Mouse (Mus musculus) hindbrain, embryonic 15.5 days (tissue): ENCODE data around the gene Pigl. TPM values are rescaled to one million over a fixed set of nuclear protein-coding genes. Genes with fewer than 3 reads are reported as not detected.

Experiments
- ATAC-seq: fragments of 200-750 bp; cut with Nextera tagmentation; 2 replicates; pipeline ENCODE4 v1.8.0; 2017; ENCODE audit warnings: low read depth, moderate number of reproducible peaks, moderate TSS enrichment; ENCODE audit not compliant: low FRiP score
- H3K27ac ChIP-seq: fragments of 300-500 bp; sonication (generic); replicated peaks from 2 replicates; pipeline ENCODE4 v1.5.1; 2015; ENCODE audit warnings: mild to moderate bottlenecking, inconsistent platforms
- H3K27me3 ChIP-seq: fragments of 300-500 bp; sonication (generic); 2 replicates; pipeline ENCODE4 v1.6.1; 2015; ENCODE audit warnings: control low read depth, inconsistent platforms
- H3K36me3 ChIP-seq: fragments of 300-500 bp; sonication (generic); 2 replicates; pipeline ENCODE4 v1.6.1; 2015; ENCODE audit warnings: control low read depth, inconsistent platforms
- H3K4me1 ChIP-seq: fragments of 300-500 bp; sonication (generic); replicated peaks from 2 replicates; pipeline ENCODE4 v1.6.1; 2015; ENCODE audit warnings: control low read depth, inconsistent platforms
- H3K4me2 ChIP-seq: fragments of 300-500 bp; sonication (generic); 2 replicates; pipeline ENCODE4 v1.6.1; 2015; ENCODE audit warnings: moderate library complexity, mild to moderate bottlenecking, inconsistent platforms
- H3K4me3 ChIP-seq: fragments of 300-500 bp; sonication (generic); 2 replicates; pipeline ENCODE4 v1.5.1; 2015; ENCODE audit warnings: mild to moderate bottlenecking, inconsistent platforms
- H3K9ac ChIP-seq: fragments of 300-500 bp; sonication (generic); 2 replicates; pipeline ENCODE4 v1.6.1; 2015; ENCODE audit warnings: inconsistent platforms
- H3K9me3 ChIP-seq: fragments of 300-500 bp; sonication (generic); 2 replicates; pipeline ENCODE4 v1.6.1; 2016; ENCODE audit warnings: control low read depth, inconsistent platforms
- WGBS: fragments of 180-500 bp; shearing (Covaris S2); methylation state at CpG from one replicate; pipeline ENCODE4 v1.1.7; 2015; 5-methylcytosine and 5-hydroxymethylcytosine counted together
- polyA plus RNA-seq: library from polyadenylated mRNA; unstranded; fragments of >200 nt; fragmentation: Nextera tagmentation; extraction: Ambion mirVana; gene quantifications from 2 replicates; pipeline ENCODE4 v1.2.1, GENCODE M21; 2015

The Pigl gene
- polyA plus RNA-seq = 9.7 and 11.0 TPM in 2 replicates

DNA sequence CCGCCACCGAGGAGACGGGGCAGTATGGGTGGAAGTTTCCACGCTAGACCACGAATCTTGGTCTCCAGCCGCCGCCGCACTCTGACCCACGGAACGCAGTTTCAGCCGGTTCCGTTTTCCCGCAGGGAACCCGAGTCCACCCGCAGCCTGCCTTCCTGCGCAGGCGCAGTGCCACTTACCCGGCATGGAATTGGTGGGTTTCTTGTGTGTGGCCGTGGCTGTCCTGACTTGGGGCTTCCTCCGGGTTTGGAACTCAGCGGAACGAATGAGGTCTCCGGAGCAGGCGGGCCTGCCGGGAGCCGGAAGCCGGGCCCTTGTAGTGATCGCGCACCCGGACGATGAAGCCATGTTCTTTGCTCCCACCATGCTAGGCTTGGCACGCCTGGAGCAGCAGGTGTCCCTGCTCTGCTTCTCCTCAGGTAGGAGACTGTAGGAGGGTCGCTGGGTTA, at the start of gene Pigl, which contains the start of gene Ncor1:
TSS of gene Pigl (plus strand) at position 185 of the 449 bp plus-strand sequence.
TSS of gene Ncor1 (minus strand) at position 266 of the 449 bp plus-strand sequence.
- 0% methylated on average over 33 of the region's 33 CpGs for WGBS

DNA sequence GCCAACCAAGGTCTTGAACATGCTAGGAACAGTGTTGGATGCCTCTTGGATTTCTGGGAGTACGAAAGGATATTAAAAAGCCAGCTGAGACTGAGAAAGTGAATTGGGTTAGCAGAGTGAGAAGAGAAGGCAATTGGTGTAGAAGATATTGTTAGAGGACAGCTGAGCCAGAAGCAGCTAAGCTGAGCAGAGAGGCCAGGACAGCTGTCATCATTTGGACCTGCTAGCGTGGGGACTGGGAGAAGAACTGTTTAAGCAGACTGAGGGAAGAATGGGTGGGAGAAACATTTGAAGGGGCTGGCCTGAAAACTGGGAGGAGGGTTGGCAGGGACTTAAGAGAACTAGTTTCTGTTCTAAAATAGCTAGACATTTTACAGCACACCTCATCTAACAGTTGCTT, 49.4 kb upstream of the Pigl start:
- WGBS = 94% methylated on average over 2 of the region's 2 CpGs
- ATAC-seq = no peak

More for the DNA sequence above, at the start of gene Pigl, which contains the start of gene Ncor1:
- H3K4me1 ChIP-seq = peaks cover 24% of the 10 kb centered on the region
- H3K27me3 ChIP-seq = no peaks in the 10 kb centered on the region
- no peaks in the 10 kb centered on the region for H3K36me3 ChIP-seq
- ATAC-seq = peak; percentile 69
- H3K9ac ChIP-seq = peak within 1 kb of the TSS; percentile 93
- H3K9me3 ChIP-seq = no peaks in the 10 kb centered on the region
- peak within 1 kb of the TSS; percentile 95 for H3K27ac ChIP-seq
- peak within 1 kb of the TSS; percentile 57 for H3K4me3 ChIP-seq
- peak within 1 kb of the TSS; percentile 83 for H3K4me2 ChIP-seq

DNA sequence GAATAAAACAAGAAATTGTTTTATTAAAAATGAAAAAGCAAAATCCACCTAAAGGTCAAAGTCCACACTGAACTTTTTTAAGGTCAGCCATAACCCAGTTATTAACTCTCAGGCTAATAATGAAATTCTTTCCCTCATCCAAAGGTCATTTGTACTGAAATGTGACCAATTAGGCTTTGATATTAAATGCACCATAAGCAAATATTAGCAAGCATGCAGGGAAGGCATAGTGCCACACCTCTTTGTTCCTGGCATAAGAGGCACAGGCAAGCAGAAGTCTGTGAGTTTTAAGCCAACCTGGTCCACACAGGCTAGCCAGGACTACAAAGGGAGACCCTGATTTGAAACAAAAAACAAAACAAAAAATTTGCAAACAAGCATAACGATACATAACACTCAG, 48.6 kb upstream of the Pigl start:
- peaks cover 23% of the 10 kb centered on the region for H3K36me3 ChIP-seq
- H3K4me1 ChIP-seq = no peaks in the 10 kb centered on the region
- no peak overlapping the region for H3K4me2 ChIP-seq
- WGBS = 98% methylated on average over 1 of the region's 1 CpGs
- no peaks in the 10 kb centered on the region for H3K27me3 ChIP-seq
- no peak for ATAC-seq
- no peak overlapping the region for H3K9ac ChIP-seq
- no peak overlapping the region for H3K27ac ChIP-seq
- H3K9me3 ChIP-seq = no peaks in the 10 kb centered on the region
- H3K4me3 ChIP-seq = no peak overlapping the region

More for the DNA sequence above, 49.4 kb upstream of the Pigl start:
- no peaks in the 10 kb centered on the region for H3K27me3 ChIP-seq
- H3K36me3 ChIP-seq = peaks cover 18% of the 10 kb centered on the region
- H3K4me3 ChIP-seq = no peak overlapping the region
- no peaks in the 10 kb centered on the region for H3K9me3 ChIP-seq
- H3K4me2 ChIP-seq = no peak overlapping the region
- H3K27ac ChIP-seq = no peak overlapping the region
- no peak overlapping the region for H3K9ac ChIP-seq
- H3K4me1 ChIP-seq = no peaks in the 10 kb centered on the region

DNA sequence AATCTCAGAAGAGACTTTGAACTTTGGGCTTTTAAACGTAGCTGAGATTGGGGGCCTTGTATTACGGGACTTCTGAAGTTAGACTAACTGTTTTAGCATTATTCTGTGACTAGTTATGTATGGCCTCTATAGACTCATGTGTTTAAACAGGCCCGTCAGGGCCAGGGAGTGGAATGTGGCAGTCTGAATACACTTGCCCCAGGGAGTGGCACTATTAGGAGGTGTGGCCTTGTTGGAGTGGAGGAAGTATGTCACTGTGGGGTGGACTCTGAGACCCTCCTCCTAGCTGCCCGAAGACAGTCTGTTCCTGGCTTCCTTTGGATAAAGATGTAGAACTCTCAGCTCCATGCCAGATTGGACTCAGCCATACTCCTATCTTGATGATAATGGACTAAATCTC, 43.2 kb upstream of the Pigl start:
- H3K4me3 ChIP-seq = no peak overlapping the region
- peaks cover 29% of the 10 kb centered on the region for H3K36me3 ChIP-seq
- no peaks in the 10 kb centered on the region for H3K27me3 ChIP-seq
- no peak overlapping the region for H3K4me2 ChIP-seq
- WGBS = 93% methylated on average over 4 of the region's 4 CpGs
- H3K4me1 ChIP-seq = no peaks in the 10 kb centered on the region
- no peak overlapping the region for H3K9ac ChIP-seq
- ATAC-seq = no peak
- H3K27ac ChIP-seq = no peak overlapping the region
- H3K9me3 ChIP-seq = no peaks in the 10 kb centered on the region; the same call in 1 of the 2 replicates

DNA sequence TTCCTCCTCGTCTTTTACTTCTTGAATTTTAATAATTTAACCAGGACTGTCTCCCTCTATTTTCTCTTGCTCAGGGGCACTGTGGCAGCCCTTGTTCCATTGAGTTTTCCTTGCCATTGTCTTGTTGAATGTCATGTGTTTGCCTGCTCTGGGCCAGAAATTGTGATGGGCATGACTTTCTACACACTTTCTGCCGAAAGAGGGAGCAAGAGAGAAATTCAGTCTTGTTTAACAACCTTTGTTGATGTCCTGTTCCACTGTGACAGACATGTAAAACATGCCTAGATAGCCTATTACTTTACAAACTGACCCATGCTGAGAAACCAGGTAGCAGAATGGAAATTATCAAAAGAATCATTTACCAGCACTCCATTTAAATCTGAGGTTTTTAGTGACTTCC, 33.7 kb upstream of the Pigl start:
- Histone ChIP-seq H3K4me2 (no peak overlapping the region), H3K27ac (no peak overlapping the region), H3K36me3 (peaks cover 24% of the 10 kb centered on the region), H3K4me1 (no peaks in the 10 kb centered on the region), H3K4me3 (no peak overlapping the region), H3K27me3 (no peaks in the 10 kb centered on the region), H3K9ac (no peak overlapping the region), H3K9me3 (no peaks in the 10 kb centered on the region)
- ATAC-seq = no peak
- 63% methylated on average over 2 of the region's 2 CpGs for WGBS

DNA sequence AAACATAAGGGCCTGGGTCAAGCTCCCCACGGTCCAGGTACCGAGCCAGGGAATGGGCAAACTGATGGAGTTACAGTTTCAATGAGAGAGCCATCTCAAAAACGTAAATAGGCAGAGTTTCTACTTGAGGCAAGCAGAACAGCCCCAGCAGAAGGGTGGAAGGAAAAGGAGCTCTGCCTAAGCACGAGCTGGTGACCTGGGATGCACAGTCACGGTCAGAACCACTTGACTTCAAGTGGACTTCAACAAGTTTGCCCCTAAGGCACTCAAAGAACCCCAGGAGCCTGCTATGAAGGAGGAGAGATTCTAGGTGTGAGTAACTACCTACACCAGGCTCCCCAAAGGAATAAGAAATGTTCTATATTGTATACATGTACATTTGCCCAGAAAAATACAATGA, 32.0 kb upstream of the Pigl start:
- H3K9ac ChIP-seq = no peak overlapping the region
- WGBS = 93% methylated on average over 5 of the region's 5 CpGs
- no peaks in the 10 kb centered on the region for H3K27me3 ChIP-seq
- H3K4me3 ChIP-seq = no peak overlapping the region
- no peak for ATAC-seq
- H3K4me1 ChIP-seq = no peaks in the 10 kb centered on the region
- no peak overlapping the region for H3K27ac ChIP-seq
- peaks cover 22% of the 10 kb centered on the region for H3K36me3 ChIP-seq
- H3K9me3 ChIP-seq = no peaks in the 10 kb centered on the region
- no peak overlapping the region for H3K4me2 ChIP-seq

DNA sequence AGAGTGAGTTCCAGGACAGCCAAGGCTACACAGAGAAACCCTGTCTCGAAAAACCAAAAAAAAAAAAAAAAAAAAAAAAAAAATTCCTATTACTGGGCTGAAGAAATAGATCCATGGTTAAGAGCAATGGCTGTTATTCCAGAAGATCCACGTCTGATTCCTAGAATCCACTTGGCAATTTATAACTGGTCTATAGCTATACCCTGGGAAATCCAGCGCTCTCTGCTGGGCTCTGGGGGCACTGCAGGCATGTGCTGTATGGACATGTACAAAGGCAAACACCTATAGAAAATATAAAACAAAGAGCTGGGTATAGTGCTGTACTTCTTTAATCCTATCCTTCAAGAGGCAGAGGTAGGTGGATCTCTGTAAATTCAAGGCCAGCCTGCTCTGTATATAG, 31.2 kb upstream of the Pigl start:
- no peak overlapping the region for H3K4me2 ChIP-seq
- H3K27me3 ChIP-seq = no peaks in the 10 kb centered on the region
- no peak overlapping the region for H3K27ac ChIP-seq
- WGBS = 81% methylated on average over 2 of the region's 3 CpGs
- H3K9ac ChIP-seq = no peak overlapping the region
- no peak for ATAC-seq
- peaks cover 18% of the 10 kb centered on the region for H3K36me3 ChIP-seq
- no peaks in the 10 kb centered on the region for H3K4me1 ChIP-seq
- H3K4me3 ChIP-seq = no peak overlapping the region
- no peaks in the 10 kb centered on the region for H3K9me3 ChIP-seq

DNA sequence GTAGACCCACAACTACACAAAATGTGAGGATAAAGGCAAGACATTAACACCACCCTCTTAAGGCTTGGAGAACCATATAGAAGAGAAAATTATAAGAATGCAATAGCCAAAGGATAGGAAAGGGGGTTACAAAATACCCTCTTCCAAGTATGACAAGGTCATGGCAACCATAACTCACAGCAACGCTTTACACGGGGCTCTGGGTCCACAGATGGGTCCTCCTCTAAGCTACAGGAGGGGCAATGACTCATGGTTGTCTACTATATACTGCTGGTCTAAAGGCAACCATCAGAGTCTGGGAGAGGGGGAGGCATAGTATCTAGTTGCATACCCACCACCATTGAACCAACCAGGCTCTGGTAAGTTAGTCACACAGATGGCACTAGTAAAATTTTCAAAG, 26.0 kb upstream of the Pigl start:
- Histone ChIP-seq H3K27me3 (no peaks in the 10 kb centered on the region), H3K9me3 (no peaks in the 10 kb centered on the region), H3K4me2 (no peak overlapping the region), H3K9ac (no peak overlapping the region), H3K27ac (no peak overlapping the region), H3K4me3 (no peak overlapping the region), H3K4me1 (no peaks in the 10 kb centered on the region), H3K36me3 (peaks cover 15% of the 10 kb centered on the region)
- 97% methylated on average over 2 of the region's 2 CpGs for WGBS
- no peak for ATAC-seq

DNA sequence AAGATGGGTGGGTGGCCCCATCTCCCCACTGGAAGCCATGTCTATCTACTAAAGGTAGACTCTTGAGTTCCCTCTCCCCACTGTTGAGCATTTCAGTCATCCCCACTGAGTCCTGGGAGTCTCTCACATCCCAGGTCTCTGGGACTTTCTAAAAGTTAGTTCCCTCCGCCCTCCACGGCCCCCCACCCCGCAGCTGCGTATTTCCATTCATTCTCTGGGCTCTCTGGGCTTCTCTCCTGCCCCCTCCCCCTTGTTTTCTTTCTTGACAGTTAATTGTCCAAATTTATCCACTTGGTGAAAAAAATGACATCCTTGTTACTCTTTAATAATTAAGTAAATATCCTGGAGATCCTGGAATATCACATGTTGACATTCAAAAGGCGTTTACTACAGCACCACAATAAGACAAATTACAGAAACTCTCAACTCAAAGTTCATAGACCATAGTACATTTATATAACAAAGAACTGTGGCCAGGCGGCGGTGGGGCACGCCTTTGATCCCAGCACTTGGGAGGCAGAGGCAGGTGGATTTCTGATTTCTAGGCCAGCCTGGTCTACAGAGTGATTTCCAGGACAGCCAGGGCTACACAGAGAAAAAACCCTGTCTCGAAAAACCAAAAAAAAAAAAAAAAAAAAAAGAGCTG, 17.5 kb upstream of the Pigl start:
- Histone ChIP-seq H3K9me3 (no peaks in the 10 kb centered on the region), H3K4me3 (no peak overlapping the region), H3K4me2 (no peak overlapping the region), H3K27me3 (no peaks in the 10 kb centered on the region), H3K36me3 (peaks cover 7% of the 10 kb centered on the region), H3K9ac (no peak overlapping the region), H3K4me1 (no peaks in the 10 kb centered on the region), H3K27ac (no peak overlapping the region)
- no peak for ATAC-seq
- WGBS = 94% methylated on average over 9 of the region's 9 CpGs

DNA sequence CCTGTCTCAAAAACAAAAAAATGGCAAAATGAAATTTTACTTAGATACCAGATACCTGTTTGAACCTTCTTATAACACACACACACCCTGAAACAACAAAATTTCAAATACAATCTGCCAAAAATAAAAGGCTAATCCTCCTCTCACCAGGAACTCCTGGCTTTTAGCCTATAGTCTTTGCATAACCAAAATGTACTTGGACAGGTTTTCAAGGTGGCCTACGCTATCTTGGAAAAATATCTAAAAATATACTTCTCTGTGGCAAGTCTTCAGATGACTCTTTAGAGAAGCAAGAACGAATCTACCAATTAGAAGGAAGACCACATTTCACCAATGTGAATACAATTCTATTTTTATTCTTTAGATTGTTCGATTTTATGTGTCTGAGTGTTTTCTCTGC, 12.5 kb upstream of the Pigl start:
- no peaks in the 10 kb centered on the region for H3K9me3 ChIP-seq
- H3K27me3 ChIP-seq = no peaks in the 10 kb centered on the region
- H3K4me2 ChIP-seq = no peak overlapping the region
- ATAC-seq = no peak
- no peaks in the 10 kb centered on the region for H3K36me3 ChIP-seq
- 97% methylated on average over 3 of the region's 3 CpGs for WGBS
- H3K4me3 ChIP-seq = no peak overlapping the region
- no peak overlapping the region for H3K9ac ChIP-seq
- no peak overlapping the region for H3K27ac ChIP-seq
- no peaks in the 10 kb centered on the region for H3K4me1 ChIP-seq

DNA sequence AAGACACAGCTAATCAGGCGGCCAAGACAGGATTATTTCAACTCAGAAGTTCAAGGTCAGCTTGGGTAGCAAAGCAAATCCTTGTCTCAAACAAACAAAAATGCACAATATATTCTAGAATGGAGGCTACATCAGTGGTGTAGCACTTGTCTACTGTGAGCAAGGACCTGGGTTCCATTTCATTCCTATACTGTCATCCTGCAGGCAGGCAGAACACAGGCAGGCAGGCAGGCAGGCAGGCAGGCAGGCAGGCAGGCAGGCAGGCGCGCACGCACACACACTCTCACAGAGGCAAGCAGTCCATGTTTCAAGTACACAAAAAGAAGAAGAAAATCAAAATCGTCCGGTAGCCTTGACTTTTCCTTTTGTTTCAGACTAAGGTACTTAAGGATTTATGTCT, 9.3 kb upstream of the Pigl start:
- Histone ChIP-seq H3K27me3 (no peaks in the 10 kb centered on the region), H3K27ac (no peak overlapping the region), H3K9me3 (no peaks in the 10 kb centered on the region), H3K4me3 (no peak overlapping the region), H3K9ac (no peak overlapping the region), H3K36me3 (no peaks in the 10 kb centered on the region), H3K4me1 (no peaks in the 10 kb centered on the region), H3K4me2 (no peak overlapping the region)
- WGBS = 91% methylated on average over 6 of the region's 6 CpGs
- no peak for ATAC-seq

DNA sequence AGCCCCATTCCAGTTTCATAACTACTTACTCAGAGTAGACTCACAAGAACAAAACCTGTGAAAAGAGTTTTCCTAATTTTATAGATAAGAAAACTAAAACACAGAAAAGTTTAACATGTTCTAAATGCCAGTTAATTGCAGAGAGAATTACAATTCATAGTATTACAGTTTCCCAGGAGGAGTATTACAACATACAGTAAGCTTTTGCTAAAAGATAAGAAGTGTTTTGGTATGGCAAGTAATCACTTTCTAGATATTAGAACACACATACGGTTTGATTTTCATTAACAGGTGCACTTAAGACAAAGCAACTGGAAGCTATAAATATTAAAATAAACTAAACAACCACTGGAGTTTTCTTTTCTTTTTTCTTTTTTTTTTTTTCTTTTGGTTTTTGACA, 3.1 kb upstream of the Pigl start:
- Histone ChIP-seq H3K36me3 (no peaks in the 10 kb centered on the region), H3K4me2 (peak overlapping the region; percentile 83), H3K27ac (no peak overlapping the region), H3K4me3 (peak overlapping the region; percentile 57), H3K27me3 (no peaks in the 10 kb centered on the region), H3K9me3 (no peaks in the 10 kb centered on the region), H3K4me1 (peaks cover 24% of the 10 kb centered on the region), H3K9ac (0 out of 2 replicates have a peak overlapping the region, but pooled peaks have one; percentile 35)
- WGBS = 74% methylated on average over 1 of the region's 1 CpGs
- ATAC-seq = no peak

DNA sequence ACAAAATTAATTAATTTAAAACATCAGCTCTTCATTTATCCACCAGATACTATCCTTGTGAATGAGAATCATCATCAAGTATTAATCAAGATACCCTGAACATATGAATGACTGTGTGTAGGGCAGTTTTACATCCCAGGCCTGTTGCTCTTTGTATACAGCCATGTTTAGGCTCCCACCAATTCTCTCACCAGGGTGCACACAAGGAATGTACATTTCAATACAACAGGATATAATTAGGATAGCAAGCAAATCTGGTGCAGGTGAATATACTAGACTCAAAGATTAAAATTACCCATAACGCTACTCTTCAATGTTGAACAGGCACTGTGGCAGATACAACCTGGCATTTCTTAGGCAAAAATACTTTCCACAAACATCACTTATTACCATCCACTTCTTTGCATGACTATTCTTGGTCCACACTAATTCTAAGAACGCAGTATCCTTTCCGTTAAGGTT, 2.2 kb upstream of the Pigl start:
- Histone ChIP-seq H3K4me2 (peak overlapping the region; percentile 83), H3K4me3 (peak overlapping the region; percentile 57), H3K36me3 (no peaks in the 10 kb centered on the region), H3K27me3 (no peaks in the 10 kb centered on the region), H3K9me3 (no peaks in the 10 kb centered on the region), H3K4me1 (peaks cover 24% of the 10 kb centered on the region), H3K9ac (peak overlapping the region; percentile 93), H3K27ac (peak overlapping the region; percentile 95)
- ATAC-seq = no peak
- 5% methylated on average over 3 of the region's 3 CpGs for WGBS
